Mouse (Mus musculus) heart, adult 11 months (tissue): Measurements from ENCODE around the gene Ttll3.

Experiments
- DNase-seq: peaks from one replicate; pipeline ENCODE4 v3.0.0; 2022

Gene Ttll3

DNA sequence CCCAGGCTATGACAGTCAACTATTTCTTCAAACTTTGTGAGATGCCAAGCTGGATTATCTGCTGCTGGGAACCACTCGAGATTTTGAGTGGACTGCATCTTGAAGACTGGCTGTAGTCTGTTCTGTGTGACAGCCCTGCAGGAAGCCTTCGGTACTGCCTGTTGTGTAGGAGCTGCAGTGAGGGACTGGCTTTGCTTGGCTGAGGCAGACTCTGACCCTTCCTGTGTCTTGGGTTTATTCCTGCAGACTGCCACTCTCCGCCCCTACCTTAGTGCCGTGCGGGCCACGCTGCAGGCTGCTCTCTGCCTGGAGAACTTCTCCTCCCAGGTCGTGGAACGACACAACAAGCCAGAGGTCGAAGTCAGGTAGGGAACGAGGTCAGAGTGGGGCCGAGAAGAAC lies 8.6 kb upstream of the Ttll3 start:
- DNase-seq: peak; percentile 82

- DNase-seq: no peak
These were observed 4.6 kb upstream of the Ttll3 start for GRCm38 (mm10) chr6:113384351-113384927.

- DNase-seq: peak; percentile 87
These were observed 3.8 kb upstream of the Ttll3 start for GRCm38 (mm10) chr6:113385160-113385714.

- DNase-seq: peak; percentile 84
These were observed 3.0 kb upstream of the Ttll3 start for GRCm38 (mm10) chr6:113386025-113386424.

DNA sequence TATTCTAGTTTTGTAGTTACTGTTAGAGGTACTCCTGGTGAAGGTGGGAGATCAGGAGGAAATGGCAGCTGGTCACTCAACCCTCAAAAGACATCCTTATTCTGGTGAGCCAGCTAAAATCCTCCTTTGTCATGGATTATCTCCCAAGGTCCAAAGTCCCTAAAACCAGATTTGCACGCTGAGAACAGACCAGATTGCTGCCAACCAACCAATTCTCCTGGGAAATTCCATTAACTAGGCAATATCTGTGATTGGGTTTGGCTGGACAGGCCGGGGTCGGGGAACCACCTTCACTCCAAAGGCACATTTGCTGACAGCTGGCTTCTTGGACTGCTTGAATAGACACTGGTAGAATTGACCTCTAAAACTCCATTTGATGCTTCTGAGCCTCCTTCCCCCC lies 1.7 kb downstream of the Ttll3 start:
- DNase-seq: no peak

DNA sequence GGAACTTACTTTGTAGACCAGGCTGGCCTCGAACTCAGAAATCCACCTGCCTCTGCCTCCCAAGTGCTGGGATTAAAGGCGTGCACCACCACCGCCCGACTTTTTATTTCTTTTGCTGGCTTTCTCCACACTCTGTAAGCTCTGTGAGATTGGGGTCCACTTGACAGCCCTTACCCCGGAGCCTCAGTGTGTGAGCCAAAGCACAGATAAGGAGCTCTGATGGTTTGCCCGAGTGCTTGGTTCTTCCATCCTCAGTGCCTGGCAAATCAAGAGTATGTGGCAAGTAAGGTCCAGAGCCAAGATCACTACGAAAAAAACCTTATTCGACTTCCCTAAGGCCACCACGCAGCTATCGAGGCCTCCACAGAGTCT lies 2.9 kb downstream of the Ttll3 start:
- no peak for DNase-seq

GRCm38 (mm10) chr6:113392387-113393071 lies 3.5 kb downstream of the Ttll3 start:
- peak; percentile 94 for DNase-seq

DNA sequence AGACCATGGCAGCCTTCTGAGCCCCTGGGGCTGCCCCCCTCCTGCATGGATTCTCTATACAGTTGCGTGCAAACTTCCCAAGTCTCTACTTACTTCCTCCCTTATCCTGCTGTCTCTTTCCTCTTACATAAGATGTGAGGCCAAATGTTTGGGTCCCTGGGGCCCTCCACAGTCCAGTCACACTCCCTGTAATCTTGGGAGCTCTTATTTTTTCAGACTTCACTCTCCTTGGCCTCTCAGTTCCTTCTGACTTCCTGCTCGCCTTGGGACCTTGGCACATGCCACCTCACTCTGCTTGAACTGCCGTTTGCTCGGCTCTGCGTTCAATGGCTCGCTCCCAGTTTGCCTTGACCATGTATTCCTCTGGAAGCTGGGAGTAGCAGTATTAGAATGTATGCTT lies 4.9 kb downstream of the Ttll3 start:
- DNase-seq: peak; percentile 96

DNA sequence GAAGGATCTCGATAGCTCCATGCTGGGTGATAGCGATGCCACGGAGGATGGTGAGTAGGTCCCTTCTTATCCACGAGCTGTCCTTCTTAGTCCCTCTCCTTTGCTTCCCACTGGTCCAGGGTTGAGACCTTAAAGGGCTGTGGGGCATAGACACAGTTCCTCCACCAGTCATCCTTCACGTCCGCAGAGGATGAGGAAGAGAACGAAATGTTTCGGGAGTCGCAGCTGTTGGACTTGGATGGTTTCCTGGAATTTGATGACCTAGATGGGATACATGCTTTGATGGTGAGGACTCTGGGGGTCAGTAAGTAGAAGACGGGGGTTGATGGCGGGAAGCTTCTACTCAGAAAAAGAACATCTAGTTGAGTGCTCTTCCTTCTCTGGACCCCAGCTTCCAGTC lies 5.8 kb downstream of the Ttll3 start:
- peak; percentile 91 for DNase-seq

DNA sequence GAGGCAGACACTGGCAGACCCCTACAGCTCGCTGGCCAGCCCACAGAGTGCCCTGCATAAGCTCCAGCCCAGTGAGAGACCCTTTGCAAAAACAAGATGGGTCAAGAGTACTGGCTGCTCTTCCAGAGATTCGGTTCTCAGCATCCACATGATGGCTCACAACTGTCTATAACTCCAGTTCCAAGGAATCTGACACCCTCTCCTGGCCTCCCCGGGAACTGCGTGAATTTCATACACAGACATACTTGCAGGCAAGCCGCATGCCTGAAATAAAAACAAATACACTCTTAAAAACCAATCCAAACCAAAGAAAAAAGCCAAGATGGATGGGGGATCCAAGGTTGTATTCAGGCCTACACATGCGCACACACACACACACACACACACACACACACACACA lies 6.4 kb downstream of the Ttll3 start:
- DNase-seq: no peak

DNA sequence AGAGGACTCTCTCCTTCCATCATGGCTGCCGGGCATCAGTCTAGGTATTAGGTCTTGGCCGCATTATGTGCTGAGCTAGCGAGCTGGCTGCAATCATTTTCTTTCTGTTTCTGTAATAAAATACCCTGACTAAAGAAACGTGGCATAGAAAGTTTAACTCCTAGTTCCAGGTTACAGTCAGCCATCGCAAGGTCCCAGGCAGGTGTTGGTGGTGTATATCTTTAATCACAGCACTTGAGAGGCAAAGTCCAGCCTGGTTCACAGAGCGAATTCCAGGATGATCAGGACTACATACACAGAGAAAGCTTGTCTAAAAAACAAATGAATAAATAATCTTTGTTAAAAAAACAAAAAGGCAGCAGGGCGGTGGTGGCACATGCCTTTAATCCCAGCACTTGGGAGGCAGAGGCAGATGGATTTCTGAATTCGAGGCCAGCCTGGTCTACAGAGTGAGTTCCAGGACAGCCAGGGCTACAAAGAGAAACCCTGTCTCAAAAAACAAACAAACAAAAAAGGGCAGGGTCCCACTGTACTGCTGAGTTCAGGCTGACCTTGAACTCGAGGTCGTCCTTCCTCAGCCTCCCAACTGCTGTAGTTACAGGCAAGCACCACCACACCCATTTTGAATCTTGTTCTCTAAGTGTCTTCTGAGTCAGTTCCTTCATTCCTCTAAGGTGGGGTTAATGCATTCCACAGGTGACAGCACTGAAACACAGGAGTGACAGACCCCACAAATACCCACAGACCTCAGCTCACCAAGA lies 7.4 kb downstream of the Ttll3 start:
- peak; percentile 85 for DNase-seq

GRCm38 (mm10) chr6:113402094-113402493 lies 13.0 kb downstream of the Ttll3 start:
- DNase-seq: peak; percentile 94

- DNase-seq: peak; percentile 90
These were observed 15.8 kb downstream of the Ttll3 start for GRCm38 (mm10) chr6:113404649-113405448.

GRCm38 (mm10) chr6:113405483-113405882 lies 16.4 kb downstream of the Ttll3 start:
- DNase-seq: no peak

DNA sequence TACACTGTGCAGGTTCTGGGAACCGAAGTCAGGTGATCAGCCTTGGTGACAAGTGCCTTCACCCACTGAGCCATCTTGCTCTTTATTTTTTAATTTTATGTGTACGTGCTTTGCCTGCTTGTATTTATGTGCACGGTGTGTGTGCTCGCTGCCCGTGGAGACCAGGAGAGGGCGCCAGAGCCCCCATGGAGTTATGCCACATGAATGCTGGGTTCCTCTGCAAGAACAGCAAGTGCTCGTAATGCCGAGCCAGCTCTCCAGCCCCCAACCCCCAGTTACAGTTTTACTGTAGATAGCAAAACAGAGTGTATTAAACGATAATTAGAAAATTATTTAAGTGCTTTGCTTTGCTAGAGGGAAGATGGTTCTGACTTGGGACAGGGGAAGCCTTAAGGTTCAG lies 17.6 kb downstream of the Ttll3 start:
- DNase-seq: peak; percentile 85

DNA sequence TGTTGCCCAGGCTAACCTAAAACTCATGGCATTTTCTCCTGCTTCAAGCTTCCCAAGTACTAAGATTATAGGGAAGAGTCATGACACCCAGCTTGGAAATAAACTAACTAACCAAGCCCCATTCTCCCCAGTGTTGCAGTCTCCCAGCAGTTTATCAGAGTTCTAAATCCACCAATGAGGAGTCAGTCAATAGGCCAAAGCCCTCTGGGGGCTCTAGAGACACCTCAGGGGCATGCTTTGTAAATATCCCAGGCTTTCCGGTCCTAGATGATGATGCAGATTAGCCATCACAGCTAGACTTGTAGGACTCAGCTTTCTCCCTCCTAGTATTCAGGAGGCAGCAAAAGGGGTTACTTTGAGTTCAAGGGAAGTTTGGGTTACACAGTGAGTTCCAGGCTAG lies 20.9 kb downstream of the Ttll3 start:
- DNase-seq: no peak

- no peak for DNase-seq
These were observed 27.4 kb downstream of the Ttll3 start for GRCm38 (mm10) chr6:113416416-113416815.

DNA sequence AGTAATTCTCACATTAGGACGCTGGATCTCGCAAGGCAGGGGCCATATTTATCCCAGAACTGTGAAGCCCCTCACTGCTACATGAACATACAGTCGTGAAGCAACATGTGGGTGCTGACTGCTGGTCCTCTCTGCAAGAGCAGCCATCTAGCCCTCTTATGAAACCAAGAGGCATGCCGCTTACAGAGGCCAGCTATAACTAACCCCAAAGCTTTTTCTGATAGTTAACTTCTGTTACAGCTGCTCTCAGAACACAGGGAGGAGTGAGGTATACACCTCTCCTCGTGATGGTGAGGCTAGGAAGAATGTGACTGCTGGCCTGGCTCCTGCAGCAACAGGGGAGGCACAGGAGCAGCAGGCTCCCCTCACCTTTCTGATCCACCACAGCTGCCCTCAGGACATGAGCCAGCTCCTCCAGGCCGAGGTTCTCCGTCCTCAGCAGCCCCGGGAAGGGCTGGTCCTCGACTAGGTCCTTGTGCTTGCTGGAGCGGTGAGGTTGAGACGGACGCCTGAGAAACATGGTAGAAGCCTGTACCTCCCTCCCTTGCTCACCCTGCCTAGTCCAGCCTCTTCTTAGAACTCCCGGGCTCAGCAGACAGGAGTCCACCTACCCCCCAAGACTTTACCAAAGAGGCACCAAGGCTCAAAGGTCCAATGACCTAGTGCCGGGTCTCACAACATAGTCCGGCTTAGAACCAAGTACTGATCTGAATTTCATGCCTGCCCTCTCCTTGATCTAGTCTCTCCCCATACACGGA lies 29.6 kb downstream of the Ttll3 start:
- DNase-seq: no peak

DNA sequence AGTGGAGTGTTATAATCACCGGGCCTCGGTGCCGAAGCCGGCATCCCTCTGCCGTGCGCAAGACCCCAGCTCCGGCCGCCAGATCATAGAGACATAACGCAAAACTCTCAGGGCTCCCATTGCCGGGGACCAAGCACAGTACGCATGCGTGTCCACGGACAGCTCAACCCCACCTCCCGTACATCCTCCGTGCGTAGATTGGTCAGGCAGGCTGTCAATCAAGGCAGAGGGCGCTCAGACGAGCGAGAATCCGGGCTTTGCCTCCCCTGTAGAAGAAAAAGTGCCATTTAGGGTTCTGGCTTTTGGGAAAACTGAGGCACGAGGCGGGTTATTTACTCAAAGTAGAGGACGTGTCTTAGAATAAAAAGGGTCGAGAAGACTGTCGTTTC lies 30.1 kb downstream of the Ttll3 start, which contains the start of gene Rpusd3:
Gene Rpusd3, minus strand, starts transcription at position 142 of the 389 bp plus-strand sequence.
- DNase-seq: peak; percentile 100

DNA sequence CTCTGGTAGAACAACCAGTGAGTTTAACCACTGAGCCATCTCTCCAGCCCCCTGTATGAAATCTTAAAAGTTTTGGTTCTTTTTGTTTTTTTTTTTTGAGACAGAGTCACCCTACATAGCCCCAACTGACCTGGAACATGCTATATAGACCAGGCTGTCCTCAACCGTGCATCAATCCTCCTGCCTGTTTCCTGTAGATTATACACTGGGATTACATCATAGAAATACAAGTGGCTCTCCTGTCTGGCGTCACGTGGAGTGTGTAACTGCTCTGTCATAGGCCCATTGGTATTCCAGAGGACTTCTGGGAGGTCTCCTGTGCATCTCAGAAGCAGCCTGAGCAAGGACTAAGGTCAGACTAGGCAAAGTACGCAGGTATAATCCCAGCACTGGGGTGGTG lies 33.9 kb downstream of the Ttll3 start:
- no peak for DNase-seq

- no peak for DNase-seq
These were observed 35.1 kb downstream of the Ttll3 start for GRCm38 (mm10) chr6:113424187-113424586.

DNA sequence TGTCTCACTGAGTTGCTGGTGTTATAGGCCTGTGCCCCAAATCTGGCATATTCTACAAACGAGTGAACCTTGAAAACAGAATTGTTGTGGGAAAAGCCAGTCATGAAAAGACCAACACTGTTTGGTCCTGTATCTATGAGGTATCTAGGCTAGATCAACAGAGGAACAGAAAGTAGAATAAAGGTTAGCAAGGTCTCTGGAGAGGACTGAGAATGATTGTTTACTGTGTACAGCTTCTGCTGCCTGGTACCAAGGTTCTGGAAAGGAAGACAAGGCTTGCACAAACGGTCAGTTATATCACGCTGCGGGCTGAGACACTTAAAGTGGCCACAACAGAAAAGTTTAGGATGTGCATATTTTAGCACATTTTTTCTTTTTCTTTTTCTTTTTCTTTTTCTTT lies 37.6 kb downstream of the Ttll3 start:
- DNase-seq: no peak
